Mouse (Mus musculus) E14TG2a.4 (cell line): ENCODE measurements around the gene Haghl.

Source experiments
- CTCF ChIP-seq: conservative IDR thresholded peaks from 2 replicates; pipeline ENCODE4 v1.5.1; 2014; ENCODE audit warnings: low read length
- POU5F1 ChIP-seq: IDR thresholded peaks from 2 replicates; pipeline ENCODE4 v1.6.1; 2014; ENCODE audit warnings: low read length, borderline replicate concordance

DNA sequence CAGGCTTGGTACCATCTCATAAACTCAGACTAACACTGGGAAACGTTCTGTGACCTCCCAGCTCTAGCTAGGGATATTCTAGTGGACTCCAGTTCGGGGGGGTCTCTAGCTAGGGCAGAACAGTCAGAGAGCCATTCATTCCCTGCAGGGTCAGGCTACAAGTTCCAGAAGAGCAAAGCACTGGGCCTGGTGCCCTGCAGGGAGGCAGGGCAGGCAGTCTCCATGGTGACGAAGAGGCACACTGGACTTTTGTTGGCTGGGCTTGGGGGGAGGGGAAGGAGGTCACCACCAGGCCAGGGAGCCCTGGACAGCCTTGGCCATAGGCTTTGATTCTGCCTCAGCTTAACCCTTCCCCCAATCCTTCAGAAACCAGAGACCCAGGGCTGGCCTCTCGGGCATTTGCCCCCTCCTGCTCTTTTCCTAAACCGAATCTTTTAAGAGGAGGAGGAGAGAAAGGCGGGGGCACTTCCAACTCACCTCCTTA is 10.2 kb upstream of the Haghl start, which contains the start of gene AC134908.4:
- TF ChIP-seq CTCF = no peak
- TF ChIP-seq POU5F1 = no peak
